Mouse (Mus musculus): Measurements from ENCODE around the gene Heatr1.

- TF ChIP-seq CTCF (IDR thresholded peaks at IDR 0.05; ENCODE audit: low read depth) = no peak
- TF ChIP-seq EP300 (IDR thresholded peaks at IDR 0.05; ENCODE audit: low read depth) = no peak
These were observed 80.4 kb downstream of the Heatr1 start for GRCm38 (mm10) chr13:12475239-12475638.
